Mouse (Mus musculus): ENCODE data around the gene Duox2. TPM values are rescaled to one million over a fixed set of nuclear protein-coding genes. Genes with fewer than 3 reads are reported as not detected.

The Duox2 gene
- total RNA-seq, 2 experiments from 2014 or later, result not detected

GRCm38 (mm10) chr2:122302574-122303241, 4.5 kb upstream of the Duox2 start:
- peak; percentile 73 for ATAC-seq (ENCODE audit: poor library complexity, severe bottlenecking)

GRCm38 (mm10) chr2:122301921-122302573, 3.8 kb upstream of the Duox2 start:
- no peak for ATAC-seq (ENCODE audit: poor library complexity, severe bottlenecking)

- ATAC-seq (ENCODE audit: poor library complexity, severe bottlenecking), result peak; percentile 35
Measured at GRCm38 (mm10) chr2:122301081-122301920, 3.1 kb upstream of the Duox2 start.

- ATAC-seq (ENCODE audit: poor library complexity, severe bottlenecking), result no peak
Measured at GRCm38 (mm10) chr2:122300656-122301020, 2.4 kb upstream of the Duox2 start.

GRCm38 (mm10) chr2:122299911-122300655, 1.8 kb upstream of the Duox2 start:
- ATAC-seq (ENCODE audit: poor library complexity, severe bottlenecking), result no peak

GRCm38 (mm10) chr2:122298596-122299490, 594 bp upstream of the Duox2 start, which contains the start of gene Duoxa2:
TSS of gene Duoxa2 (plus strand) at chr2:122298900.
- ATAC-seq (ENCODE audit: poor library complexity, severe bottlenecking), result no peak

- no peak for ATAC-seq (ENCODE audit: poor library complexity, severe bottlenecking)
Measured at GRCm38 (mm10) chr2:122297271-122298095, 766 bp downstream of the Duox2 start.

GRCm38 (mm10) chr2:122294916-122295315, 3.3 kb downstream of the Duox2 start:
- ATAC-seq (ENCODE audit: poor library complexity, severe bottlenecking), result no peak

- ATAC-seq (ENCODE audit: poor library complexity, severe bottlenecking), result no peak
Measured at GRCm38 (mm10) chr2:122286137-122286536, 12.1 kb downstream of the Duox2 start.

GRCm38 (mm10) chr2:122284091-122284490, 14.2 kb downstream of the Duox2 start:
- ATAC-seq (ENCODE audit: poor library complexity, severe bottlenecking), result no peak

- ATAC-seq (ENCODE audit: poor library complexity, severe bottlenecking), result no peak
Measured at GRCm38 (mm10) chr2:122278769-122279168, 19.5 kb downstream of the Duox2 start.

- ATAC-seq (ENCODE audit: poor library complexity, severe bottlenecking), result no peak
Measured at GRCm38 (mm10) chr2:122266407-122267193, 31.6 kb downstream of the Duox2 start.

GRCm38 (mm10) chr2:122264690-122265089, 33.6 kb downstream of the Duox2 start:
- ATAC-seq (ENCODE audit: poor library complexity, severe bottlenecking), result no peak

GRCm38 (mm10) chr2:122260729-122261128, 37.5 kb downstream of the Duox2 start:
- ATAC-seq (ENCODE audit: poor library complexity, severe bottlenecking), result no peak

GRCm38 (mm10) chr2:122255997-122256396, 42.3 kb downstream of the Duox2 start:
- ATAC-seq (ENCODE audit: poor library complexity, severe bottlenecking), result no peak

GRCm38 (mm10) chr2:122247786-122248185, 50.5 kb downstream of the Duox2 start:
- no peak for ATAC-seq (ENCODE audit: poor library complexity, severe bottlenecking)

- peak; percentile 95 for ATAC-seq (ENCODE audit: poor library complexity, severe bottlenecking)
Measured at GRCm38 (mm10) chr2:122243671-122244131, 54.5 kb downstream of the Duox2 start.

GRCm38 (mm10) chr2:122241935-122242334, 56.3 kb downstream of the Duox2 start:
- no peak for ATAC-seq (ENCODE audit: poor library complexity, severe bottlenecking)

Data from megakaryocyte, adult 5-6 weeks (primary cell).